Mouse (Mus musculus): ENCODE results near the gene Capn10.

Gene Capn10

DNA sequence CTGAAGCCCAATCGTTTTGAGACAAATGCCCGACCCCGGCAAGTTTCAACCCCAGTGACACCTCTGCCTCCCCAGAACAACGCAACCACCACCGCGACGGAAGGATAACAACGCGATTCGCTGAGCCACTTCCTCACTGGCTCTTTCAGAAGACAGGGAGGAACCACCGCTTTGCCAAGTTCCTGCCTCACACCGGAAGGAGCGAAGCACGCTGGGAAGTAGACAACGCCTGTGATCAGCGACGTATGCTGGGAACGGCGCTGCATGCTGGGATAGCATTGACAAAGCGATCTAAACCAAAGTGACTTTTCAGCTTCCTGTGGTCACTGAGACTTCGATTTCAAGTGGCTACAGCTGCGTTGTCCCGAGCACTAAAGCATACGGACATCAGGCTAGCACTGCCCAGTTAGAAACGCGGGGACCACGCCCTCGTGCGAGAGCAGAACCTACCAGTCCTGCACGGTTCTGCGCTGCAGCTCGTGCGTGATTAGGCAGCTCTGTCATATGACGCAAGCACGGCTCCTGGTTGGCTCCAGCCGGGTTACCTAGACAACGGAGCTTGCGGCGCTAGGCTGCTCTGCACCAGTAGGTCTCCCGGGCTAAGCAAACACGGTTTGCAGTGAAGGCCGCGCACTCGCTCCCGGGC is at the start of gene Capn10:
Gene Capn10 (plus strand): TSS at position 195 of the 646 bp plus-strand sequence.
- peak; percentile 3; the same call in 1 of the 2 replicates for TF ChIP-seq GATA4 (IDR thresholded peaks at IDR 0.05; ENCODE audit: insufficient replicate concordance, low read length)

DNA sequence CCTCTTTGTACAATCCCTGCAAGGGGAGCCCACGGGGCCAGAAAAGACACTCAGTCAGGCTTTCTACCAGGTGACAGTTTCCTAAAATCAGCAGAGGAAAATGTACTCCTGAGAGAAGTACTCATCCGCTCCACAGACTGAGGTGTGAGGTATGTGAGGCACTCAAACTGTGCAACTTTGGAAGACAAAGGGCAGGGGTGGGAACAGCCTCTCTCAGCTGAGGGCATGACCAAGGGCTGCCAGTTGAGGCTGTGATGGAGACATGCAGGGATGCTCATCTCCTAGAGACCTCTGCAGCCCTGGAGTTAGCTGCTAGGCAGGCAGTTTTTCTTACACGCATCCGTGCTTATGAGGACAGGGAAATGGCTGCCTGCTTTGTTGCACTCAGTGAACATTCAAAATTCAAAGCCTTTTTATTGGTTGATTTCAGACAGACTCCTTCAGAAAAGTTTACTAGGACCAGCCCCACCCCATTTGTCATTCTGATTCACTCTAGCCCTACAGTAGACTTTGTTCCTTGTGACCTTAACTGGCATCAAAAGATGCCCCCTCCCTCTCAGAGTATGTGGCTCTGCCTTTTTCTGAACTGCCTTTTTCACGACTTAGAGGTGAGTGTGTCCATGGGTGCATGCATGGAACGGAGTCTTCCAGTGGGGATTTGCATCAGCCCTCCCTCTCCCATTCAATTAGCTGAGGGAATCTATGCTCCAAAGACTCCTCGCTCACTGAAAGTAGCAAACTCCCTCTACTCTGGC is 45.1 kb upstream of the Capn10 start:
- no peak for TF ChIP-seq GATA4 (IDR thresholded peaks at IDR 0.05; ENCODE audit: insufficient replicate concordance, low read length)

DNA sequence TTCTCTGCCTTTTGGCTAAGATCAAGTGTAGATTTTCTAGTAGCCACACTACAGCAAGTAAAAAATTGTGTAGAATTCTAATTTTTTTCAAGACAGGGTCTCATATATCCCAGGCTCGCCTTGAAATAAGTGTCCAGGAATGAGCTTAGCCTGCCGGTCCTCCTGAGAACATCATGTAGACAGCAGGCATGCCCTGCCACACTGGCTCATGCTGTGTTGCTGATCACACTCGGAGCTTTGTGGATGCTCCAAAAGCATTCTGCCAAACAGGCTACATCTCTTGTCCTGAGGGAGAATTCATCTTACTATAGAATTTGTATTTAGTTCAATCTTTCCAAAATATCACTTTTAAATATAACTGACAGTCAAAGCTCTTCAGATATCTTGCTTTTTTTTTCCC is 41.4 kb upstream of the Capn10 start:
- no peak for TF ChIP-seq GATA4 (IDR thresholded peaks at IDR 0.05; ENCODE audit: insufficient replicate concordance, low read length)

DNA sequence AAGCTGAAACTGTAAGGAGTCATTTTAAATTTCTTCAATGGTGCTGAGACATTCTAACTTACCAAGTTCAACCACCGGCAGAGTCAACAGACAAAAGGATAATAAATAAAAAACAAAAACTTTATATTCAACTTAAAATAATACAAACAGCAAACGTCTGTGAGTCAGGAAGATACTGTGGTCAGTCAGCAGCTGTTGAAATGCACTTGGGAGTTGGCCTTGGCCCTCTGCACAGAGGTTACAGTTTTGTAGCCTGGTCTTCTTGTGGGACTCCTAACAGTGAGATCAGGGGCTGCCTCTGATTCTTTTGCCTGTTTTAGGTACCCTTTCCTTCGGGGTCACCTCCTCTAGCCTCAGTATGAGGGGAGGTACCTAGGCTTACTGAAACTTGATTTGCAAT is 40.3 kb upstream of the Capn10 start:
- no peak for TF ChIP-seq GATA4 (IDR thresholded peaks at IDR 0.05; ENCODE audit: insufficient replicate concordance, low read length)

DNA sequence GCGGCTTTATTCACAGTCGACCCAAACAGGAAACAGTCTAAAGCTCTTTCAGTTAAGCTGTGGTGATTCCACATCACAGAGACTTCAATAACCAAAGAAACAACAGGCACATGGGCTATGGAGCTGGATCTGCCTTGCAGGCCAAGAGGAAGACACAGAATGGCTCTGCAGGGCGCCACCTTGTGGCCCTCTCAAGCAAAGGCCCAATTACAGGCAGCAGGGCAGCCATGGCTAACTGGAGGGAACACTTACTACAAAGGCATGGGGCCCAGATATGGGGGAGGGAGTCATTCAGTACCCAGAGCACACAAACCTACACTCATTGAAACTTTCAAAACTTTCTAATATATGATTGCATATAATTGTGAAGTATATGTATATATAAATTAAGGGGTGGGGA is 39.1 kb upstream of the Capn10 start:
- no peak for TF ChIP-seq GATA4 (IDR thresholded peaks at IDR 0.05; ENCODE audit: insufficient replicate concordance, low read length)

DNA sequence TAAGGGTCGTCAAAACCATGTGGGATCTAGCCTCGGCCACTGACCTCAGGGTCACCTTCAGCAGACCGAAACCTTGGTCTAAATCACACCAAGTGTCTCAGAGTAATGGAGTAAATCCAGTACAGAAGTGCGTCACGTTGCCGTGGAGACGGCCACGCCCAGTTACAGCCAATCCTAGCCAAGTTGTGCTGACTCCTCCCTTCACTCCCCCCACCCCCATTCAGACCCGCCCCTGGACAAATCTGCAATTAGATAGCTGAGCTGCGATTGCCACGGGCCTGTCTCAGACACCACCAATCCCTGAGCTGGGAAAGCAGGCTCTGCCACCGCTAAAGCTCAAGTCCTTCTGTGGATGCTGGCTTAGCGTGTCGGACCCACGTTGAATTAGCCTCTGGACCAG is 31.4 kb upstream of the Capn10 start, which contains the start of gene Ankmy1:
Gene Ankmy1 (minus strand): TSS at position 121 of the 400 bp plus-strand sequence.
- no peak for TF ChIP-seq GATA4 (IDR thresholded peaks at IDR 0.05; ENCODE audit: insufficient replicate concordance, low read length)

DNA sequence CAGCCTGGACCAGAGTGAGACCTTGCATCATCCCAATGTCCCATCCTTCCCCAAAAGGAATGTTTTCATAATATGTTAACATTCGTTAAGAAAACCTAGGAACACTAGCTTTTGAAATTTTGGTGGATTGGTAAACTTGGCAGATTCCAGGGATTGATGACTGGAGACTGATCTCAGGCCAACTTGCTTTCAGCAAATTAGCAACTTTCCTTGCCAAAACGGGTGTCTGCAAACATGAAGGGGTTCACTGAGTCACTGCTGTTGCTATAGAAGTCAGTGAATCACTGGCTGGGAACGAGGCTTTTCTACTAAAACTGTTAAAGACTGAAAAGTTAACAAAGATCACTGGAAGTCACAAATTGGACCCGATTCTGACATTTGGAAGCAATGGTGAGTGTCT is 30.5 kb upstream of the Capn10 start:
- no peak for TF ChIP-seq GATA4 (IDR thresholded peaks at IDR 0.05; ENCODE audit: insufficient replicate concordance, low read length)

DNA sequence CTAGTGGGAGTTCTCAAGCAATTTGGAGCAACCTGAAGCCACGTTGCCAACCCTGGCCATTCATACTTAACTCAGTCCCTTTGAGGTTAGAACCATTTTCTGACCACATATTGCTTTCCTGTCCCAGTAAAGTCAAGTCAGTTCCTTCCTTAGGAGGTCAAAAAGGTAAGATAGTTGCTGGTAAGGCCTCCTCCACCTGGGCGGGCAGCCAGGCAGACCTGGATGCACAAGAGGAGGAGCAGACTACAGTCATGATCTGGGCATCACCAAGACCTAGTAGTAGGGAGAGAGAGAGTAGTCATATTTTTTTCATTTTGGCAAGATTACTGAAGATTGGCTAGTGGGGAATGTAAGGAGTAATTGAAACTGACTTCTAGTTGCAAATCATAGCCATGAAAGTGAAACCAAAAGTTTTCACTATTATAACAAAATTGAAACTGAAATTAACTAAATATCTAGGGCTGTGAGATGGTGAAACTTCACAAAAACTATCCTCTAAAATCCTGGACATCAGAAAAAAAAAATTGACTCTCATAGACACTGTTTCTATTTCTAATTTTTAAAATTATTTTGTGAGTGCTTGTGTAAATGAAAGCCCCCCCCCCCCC is 28.4 kb upstream of the Capn10 start:
- TF ChIP-seq GATA4 (IDR thresholded peaks at IDR 0.05; ENCODE audit: insufficient replicate concordance, low read length): no peak

DNA sequence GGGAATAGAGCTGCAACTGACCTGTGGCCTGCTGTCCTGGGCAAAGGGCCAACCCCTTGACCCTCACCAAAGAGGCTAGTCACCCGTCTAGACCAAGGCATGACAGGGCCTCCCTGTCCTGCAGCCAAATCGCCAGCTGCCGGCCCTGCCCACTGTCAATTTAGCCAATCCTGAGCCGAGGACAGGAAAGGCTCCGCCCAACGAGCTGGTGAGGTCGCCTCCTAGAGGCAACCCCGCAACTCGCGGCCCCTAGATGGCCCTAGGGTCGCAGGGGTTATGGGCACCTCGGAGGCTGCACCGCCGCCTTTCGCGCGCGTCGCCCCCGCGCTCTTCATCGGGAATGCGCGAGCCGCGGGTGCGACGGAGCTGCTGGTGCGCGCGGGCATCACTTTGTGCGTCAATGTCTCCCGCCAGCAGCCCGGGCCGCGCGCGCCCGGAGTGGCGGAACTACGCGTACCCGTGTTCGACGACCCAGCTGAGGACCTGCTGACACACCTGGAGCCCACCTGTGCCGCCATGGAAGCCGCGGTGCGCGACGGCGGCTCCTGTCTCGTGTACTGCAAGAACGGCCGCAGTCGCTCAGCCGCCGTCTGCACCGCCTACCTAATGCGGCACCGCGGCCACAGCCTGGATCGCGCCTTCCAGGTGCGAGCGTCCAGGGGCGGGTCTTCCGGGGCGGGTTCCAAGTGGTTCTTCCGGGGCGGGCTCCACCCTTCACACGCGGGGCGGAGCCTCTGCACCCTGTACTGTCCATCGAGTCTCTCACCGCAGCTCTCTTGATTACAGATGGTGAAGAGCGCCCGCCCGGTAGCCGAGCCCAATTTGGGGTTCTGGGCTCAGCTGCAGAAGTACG is 27.2 kb upstream of the Capn10 start, which contains the start of gene Dusp28:
Gene Dusp28 (plus strand): TSS at position 203 of the 853 bp plus-strand sequence.
- TF ChIP-seq GATA4 (IDR thresholded peaks at IDR 0.05; ENCODE audit: insufficient replicate concordance, low read length): no peak

DNA sequence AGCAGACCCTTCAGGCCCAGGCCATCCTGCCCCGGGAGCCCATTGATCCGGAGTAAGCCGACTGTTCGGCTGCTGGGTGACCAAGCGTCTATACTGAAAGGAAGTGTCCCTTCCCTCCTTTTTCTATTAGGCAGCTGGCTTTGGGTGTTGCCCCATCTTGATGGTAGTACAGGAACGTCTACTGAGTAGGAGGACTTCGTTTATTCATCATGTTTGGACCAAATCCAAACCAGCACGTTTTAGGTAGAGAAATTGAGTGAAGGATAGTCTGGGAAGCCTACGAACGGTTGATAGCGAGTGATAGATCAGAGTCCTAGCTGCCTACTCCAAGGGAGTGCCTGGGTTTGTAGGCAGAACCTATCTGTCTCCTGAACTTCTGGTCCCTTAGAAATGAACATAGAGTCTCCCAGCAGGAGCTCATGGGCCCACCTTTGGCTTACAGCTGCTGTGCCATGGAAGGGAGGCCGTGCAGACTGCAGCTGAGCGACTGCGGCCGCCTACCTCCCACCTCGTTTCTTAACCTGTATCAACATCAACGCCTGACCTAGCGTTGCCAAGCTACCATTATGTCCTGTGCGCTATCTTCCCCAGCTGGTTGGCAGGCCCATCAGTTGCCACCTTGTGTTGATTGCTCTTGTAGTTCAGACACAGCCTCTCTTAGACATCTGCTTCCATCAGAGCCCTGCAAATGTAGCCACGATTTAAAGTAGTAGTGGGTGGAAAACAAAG is 26.4 kb upstream of the Capn10 start:
- no peak for TF ChIP-seq GATA4 (IDR thresholded peaks at IDR 0.05; ENCODE audit: insufficient replicate concordance, low read length)

DNA sequence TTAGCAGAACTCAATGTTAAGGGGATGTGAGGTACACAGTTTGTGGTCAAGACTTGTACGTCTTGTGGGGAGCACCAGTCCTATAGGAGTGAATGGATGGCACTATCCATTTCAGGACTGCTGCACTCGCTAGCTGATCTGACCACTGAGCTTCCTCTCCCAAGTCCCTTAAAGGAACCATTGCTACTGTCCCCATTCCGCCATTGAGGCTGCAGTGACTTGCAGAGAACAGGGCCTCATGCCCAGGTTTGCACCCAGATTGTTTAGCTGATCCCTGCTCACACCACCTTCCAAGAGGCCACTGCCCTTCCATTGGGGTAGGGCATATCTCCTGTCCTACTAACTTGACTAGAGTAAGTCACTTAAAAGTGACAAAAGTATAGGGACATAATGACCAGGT is 25.5 kb upstream of the Capn10 start:
- TF ChIP-seq GATA4 (IDR thresholded peaks at IDR 0.05; ENCODE audit: insufficient replicate concordance, low read length): no peak

DNA sequence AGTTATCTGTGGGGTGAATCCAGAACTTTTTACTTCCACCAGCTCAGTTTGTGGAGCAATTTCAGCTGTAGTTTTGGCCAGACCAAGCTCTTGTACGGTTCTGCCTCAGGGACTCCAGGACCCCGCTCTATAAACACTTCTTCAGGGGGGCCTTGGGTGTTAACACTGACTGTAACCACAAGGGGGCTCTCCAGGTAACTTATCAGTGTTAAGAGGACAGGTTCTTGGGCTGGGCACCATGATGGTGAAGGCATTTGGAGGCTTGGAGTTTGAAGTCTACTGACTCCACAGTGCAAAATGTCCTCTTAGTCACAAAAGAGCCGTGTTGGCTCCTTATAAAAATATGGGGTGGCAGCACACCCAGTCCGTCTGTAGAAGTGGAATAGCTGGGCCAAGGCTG is 25.1 kb upstream of the Capn10 start:
- no peak for TF ChIP-seq GATA4 (IDR thresholded peaks at IDR 0.05; ENCODE audit: insufficient replicate concordance, low read length)

DNA sequence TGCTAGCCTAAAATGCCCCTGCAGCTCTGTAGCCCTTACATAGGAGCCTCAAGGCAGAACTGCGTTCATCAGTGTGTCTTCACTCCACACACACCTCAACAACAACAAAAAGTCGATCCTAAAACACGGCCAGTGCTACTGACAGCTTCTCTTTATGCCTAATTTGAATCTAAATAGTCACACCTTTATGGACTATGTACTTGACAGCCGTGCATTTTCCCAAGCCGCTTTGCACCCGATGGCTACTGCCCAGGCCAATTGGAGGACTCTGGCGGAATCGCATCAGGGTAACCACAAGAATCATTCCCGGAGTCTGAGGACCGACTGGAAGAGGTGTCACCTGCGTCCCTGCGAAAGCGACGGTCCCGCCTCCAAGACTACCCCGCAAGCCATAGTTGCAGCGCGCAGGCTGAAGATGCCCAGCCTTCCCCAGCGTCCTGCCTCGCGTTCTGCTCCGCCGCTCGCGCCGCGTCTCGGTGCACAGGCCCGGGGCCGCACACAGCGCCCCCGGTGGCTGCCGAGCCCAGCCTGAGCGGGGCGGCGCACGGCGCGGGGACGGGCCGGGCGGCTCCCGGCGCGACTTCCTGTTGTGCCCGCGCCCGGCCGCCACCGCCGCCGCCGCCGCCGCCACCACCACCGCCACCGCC is 23.8 kb upstream of the Capn10 start, which contains the start of gene Rnpepl1:
Gene Rnpepl1 (plus strand): TSS at position 545 of the 647 bp plus-strand sequence.
- TF ChIP-seq GATA4 (IDR thresholded peaks at IDR 0.05; ENCODE audit: insufficient replicate concordance, low read length): no peak

All from liver, adult (tissue).